Mouse (Mus musculus) kidney, postnatal 25 days (tissue): ENCODE measurements at regions not wholly inside any gene's neighbourhood (a gene's known extent, or its start where the extent isn't known, plus 50 kb on each side); places are given as distances from the start of the nearest gene placed in this dataset.
"Not testable (repeated sequence)": the region's sequence is repeated elsewhere in the genome, so short reads cannot be mapped to it uniquely, and the experiment has no call there.

Experiments
- DNase-seq, 2 experiments: peaks; one replicate each; pipeline ENCODE4 v3.0.0; 2021; ENCODE audit warnings: mixed read lengths in 2 of 2

DNA sequence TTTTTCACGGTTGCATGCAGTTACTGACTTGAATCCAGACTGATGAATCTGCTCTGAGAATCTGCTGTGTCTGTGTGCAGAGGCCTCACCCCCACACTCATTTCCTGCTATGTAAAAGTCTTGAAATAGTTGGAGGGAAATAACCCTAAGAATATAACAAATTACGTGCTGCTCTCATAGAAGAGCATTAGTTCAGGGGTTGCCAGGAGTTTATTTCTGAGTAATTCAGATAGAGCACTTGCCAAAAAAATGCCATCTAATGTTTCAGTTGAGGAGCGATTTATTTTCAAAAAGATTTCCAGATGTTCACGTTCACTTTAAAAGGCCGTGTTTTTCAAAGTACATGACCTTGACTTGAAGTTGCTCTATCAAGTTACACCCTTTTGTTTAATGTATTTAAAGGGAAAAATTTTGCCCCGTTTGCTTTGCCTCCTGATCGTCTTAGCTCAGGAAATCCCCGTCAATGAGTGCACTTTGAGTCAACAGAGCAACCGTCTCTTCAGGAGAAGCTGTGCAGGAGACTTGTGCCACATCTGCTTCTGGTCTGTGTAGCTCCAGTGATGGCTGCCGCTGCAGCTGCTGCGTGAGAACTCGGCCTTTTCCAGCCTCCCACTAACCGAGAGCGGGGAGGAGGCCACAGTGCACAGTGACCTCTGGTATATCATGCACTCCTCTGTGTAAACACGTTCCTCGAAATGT is 50.9 kb upstream of the Sec61g start:
- DNase-seq: peak in 1 of 2 experiments; percentile 2

DNA sequence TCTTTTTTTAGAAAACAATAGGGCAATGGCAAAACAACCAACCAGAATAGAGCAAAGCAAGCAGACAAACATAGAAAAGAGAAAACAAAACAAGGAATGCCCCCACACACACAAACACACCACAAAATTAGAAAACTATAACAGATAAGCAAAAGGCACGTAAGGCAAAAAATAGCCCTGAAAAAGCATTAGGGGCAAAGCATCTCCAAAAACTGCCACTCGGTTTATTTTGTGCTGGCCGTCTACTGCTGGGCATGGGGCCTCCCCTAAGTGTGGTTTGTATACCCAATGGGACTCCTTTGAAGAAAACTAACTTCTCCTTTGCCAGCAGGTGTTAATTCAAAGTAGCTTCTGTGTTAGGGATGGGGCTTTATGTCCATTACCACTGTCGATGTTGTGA is 53.4 kb upstream of the Sec61g start:
- no peak for DNase-seq

DNA sequence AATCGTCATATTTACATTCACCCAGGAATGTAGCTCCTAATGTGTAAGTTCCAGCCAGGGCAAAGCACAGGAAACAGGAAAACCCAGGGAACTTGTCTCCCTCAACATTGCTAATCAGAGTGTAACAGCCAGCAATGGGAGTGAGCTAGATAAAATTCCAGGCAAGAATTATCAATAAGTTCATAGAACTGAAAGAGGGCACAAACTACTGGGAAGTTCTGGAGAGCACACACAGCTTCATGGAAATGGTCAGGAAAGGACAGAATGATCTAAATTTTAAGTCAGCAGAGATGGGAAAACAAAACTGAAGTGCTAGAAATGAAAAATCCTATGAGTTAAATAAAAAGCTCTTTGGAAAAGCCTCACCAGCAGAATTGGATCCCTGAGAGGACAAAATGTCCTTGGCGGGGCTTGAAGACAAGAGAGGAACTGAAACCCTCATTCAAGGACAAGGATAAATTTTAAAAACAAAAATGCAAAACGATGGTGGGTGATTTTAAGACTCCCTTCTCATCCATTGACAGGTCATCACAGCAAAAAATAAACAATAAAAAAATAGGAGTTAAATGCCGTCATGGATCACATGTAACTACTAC is 80.9 kb upstream of the Sec61g start:
- DNase-seq: no peak

DNA sequence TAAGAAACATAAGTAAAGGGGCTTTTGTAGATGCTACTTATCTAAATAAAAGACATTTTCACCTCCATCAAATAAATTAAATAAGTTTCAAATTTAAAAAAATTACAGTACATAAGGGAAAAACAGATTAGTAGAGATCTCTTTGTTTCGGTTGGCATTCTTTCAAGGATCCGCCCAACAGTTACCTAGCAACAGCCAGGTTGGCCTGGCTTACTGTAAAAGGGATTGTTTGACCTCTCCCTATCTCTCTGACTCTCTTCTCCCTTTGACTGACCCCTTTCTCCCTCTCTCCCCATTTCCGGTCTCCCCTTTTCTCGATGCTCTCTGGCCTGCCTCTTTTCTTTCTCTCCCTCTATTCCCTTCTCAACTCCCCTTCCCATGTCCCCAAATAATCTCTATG is 82.3 kb upstream of the Sec61g start:
- DNase-seq: no peak

DNA sequence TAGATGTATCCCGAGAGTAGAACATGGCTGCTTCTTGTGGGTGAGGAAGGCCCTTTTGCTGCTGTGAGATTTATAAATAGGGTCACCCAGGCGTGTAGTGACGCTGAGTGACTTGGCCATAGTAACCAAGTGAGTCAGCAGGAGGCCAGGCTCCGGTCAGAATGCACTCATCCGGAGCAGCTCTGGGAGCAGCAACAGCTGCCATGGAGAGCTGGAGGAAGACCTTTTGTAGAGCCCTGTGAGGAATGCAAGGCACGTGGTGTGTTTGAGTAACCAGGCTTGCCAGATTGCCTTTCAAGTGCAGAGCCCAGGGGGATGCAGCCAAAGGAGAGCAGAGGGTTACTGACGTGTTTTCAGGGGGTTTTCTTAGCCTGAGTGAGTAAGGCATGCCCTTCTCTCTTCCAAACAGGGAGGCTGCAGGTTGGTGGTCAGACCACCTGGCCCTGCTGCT is 83.2 kb upstream of the Sec61g start:
- peak; percentile 85 to 96 for DNase-seq

DNA sequence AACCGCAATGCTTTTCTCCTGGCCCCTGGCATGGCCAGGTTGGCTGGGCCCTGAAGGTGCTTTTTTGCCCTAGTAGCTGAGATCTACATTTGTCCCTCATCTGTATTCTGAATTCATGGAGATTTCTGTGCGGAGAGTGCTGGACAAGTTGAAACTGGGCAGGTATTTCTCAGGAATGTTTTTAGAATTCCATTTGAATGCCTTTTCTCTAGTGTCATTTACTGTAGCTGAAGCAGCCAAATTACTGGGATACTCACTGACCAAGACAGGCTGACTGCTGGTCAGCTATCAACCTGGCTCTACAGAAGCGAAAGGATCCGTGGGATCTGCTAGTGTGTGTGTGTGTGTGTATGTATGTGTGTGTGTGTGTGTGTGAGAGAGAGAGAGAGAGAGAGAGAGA is 83.7 kb upstream of the Sec61g start:
- DNase-seq: peak in 1 of 2 experiments; percentile 5

DNA sequence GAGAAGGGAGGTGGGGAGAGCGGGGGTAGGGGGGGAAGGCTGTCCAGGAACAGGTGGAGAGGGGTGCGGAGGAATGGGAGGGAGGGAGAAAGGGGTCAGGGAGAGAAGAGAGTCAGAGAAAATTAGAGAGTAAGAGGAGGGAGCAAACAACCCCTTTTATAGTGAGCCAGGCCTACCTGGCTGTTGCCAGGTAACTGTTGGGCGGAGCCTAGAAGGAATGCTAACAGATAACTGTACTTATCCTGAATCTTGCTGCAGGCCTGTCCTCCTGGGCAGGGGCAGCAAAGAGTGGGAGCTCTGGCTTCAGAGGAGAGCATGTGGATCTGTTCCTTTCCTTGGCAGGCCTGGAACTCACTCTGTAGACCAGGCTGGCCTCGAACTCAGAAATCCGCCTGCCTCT is 84.5 kb upstream of the Sec61g start:
- no peak for DNase-seq

DNA sequence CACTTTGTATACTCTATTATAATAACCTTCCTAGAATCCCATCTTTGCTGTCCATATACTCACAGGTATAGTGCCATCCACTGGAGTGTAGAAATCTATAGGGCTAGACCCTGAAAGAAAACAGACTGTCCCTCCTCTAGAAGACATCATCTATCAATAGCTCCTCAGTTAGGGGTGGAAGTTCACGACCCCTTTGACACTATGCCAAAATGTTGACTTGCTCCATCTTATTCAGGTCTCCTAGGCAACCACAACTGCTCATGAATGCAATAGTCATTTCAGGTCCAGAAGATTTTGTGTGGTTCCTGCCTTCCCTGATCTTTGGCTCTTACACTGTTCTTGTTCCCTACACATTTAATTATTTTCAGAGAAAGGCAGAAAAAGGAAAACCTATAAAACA is 86.5 kb upstream of the Sec61g start:
- DNase-seq: no peak

DNA sequence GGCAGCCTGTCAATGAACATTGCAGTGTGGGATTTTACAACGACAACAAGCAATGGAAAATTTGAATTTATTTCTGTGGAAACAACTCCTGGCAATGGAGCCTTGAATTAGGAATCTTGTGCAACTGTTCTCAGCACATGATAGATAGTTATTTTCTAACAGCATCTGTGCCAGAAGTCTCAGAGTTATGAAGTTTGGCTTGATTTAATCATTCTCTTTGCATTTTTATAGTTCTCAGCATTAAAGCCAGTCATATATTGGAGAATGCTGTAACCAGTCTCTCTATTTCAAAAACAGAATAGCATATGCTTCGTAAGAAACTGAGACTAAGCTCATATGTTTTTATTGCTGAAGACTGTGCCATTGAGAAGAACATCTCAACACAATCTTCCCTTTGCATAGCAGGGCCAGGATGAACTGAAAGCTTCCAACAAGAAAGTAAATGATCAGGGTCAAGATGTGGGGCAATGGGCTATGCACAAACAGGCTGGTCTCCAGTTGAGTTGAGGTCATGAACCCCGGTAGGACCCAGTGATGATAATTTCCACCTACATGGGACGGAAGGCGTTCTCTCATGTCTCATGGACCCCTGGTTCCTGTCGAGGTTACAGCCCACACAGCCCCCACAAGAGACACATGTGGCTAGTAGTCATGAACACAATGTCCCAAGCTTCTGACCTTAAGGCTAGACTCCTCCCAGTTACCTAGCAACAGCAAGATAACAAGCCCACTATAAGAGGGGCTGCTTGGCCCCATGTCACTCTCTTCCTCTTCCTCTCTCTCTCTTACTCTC is 89.0 kb upstream of the Sec61g start:
- no peak for DNase-seq

DNA sequence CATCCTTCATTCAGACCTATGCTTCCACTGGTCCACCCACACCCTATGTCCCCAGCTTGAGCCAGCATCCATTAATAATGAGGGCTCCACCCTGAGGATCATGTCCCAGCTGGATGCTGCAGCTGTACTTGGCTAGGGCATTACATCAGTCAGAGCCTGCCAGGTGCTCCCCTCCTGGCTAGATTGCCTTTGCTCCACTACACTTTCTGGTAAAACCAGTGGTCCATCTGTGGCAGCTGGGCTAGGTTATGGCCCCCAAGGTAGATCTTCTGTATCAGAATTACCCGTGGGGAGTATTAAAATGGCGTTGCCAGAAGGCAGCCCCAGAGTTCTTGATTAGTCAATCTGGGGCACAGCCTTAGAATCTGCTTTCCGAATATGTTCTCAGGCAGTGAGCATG is 94.7 kb upstream of the Sec61g start:
- no peak for DNase-seq

DNA sequence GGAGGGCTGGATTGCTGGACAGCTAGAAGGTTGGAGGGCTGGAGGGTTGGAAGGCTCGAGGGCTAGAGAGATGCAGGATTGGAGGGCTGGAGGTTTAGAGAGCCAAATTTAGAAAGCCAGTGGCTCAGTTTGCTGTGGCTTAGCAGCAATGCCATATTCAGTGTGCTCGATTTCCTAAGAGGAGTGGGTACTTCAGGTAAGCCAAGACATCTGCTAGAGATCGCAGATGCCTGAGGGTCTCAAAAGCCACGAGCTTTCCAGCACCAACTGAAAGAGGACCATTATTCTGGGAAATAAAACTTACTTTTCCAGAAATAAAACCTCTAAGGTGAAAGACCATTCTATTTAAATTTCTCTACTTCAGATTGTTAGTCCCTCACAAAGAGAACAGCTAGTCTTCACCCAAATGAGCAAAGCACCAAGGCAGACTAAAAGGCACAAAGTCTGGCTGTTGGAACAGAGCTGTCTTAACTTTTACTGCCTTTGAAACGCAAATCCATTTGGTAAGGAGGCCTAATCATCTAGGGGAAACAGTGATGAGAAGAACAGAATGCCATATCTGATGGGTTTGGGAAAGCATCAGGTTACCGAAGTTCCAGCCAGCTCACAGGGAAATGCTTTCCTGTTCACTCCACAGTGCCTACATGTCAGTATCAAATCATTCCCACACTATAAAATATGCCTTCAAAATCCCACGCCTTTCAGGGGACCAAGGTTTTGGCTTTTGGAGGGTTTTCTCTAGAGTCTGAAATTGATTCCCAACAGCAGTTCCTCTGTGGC is 98.3 kb upstream of the Sec61g start:
- no peak for DNase-seq

DNA sequence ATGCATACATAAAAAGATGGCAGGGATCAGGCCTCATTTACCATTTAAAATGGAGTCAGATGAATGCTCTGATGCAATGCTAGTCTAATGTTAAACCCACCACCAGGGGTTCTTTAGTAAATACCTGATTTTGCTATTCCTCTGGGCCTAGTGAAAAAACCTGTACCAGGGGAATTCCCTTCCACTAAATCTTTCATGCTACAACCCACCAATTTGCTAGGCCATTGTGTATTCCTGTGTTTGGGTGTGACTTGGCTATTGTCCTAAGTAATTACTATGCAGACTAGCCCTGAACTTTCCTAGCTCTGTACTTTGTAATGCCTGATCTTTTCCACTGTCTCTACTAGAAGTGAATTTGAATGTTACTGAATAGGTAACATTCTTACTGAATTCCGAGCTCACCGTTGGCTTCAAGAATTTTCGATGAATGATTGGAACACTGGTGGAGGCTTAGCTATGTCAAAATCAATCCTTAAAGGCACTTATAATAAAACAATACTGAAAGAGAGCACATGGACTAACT is 99.7 kb upstream of the Sec61g start:
- DNase-seq: not testable (repeated sequence)

DNA sequence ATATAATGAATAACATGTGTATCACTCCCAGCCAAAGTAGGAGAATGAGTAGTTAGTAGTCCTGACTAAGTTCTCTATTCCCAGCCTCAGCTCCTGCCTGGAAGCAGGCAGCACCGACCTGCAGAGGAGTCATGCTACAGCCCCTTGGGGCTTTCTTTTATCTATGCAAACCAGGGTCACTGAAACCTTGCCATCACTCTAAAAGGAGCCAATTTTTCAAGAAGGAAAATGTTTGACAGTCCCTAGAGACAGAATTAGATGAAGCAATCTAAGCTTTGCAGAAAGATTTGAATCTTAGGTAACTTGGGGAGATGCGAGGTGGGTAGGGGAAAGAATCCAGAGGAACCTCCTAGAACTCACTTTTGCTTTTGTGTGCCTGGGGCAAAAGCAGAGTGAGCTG is 103.5 kb upstream of the Sec61g start:
- no peak for DNase-seq

DNA sequence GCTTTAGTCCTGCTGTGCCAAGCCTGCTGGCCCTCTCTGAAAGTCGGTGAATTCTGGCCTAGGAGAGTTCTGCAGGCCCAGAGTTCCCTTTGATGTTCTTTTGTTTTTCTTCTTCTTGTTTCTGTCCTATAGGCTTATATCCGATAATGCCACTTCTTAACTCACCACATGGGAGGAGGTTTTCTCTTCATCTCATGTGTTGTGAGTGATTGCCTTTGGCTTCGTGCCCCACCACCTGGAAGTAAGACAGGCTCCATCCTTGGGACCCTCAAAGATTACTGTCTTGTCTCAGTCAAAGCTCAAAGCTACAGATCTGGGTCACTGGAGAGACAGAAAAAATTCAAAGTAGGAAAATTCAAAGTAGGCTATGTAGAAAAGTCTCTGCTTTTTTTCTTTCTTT is 104.2 kb upstream of the Sec61g start:
- no peak for DNase-seq

DNA sequence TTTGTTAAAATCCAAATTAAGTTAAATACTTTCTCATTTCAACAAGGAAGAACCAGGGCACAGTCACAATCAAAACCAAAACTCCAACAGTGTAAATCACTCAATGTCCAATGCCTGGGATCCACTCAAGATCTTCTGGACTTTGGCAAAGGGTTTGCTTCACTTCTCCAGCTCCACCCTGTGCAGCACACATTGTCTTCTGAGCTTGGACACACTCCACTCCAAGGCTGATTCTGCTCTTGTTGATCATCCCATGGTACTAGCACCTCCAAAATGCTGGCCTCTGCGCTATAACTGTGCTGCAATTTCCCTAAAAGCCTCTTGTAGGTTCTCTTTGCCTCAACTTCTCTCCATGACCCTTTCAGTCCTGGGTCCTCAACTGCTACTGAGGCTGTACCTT is 111.5 kb upstream of the Sec61g start:
- no peak for DNase-seq

DNA sequence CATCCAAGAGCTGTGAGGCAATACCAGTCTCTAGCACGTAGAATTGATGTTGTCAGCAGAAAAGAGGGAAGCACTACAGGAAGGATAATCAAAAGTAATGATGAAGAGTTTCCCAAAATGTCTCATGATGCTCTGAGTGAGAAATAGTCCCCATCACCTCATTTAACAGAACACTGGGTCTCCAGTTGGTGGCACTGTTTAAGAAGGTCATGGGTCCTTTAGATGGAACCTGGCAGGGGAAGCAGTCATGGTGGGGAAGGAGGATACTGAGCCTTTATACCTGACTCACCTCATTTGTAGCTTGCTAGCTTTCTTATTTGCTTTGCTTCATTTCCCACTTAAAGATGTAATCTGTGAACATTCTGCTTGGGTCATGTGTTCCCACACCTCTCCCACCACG is 115.4 kb upstream of the Sec61g start:
- no peak for DNase-seq

DNA sequence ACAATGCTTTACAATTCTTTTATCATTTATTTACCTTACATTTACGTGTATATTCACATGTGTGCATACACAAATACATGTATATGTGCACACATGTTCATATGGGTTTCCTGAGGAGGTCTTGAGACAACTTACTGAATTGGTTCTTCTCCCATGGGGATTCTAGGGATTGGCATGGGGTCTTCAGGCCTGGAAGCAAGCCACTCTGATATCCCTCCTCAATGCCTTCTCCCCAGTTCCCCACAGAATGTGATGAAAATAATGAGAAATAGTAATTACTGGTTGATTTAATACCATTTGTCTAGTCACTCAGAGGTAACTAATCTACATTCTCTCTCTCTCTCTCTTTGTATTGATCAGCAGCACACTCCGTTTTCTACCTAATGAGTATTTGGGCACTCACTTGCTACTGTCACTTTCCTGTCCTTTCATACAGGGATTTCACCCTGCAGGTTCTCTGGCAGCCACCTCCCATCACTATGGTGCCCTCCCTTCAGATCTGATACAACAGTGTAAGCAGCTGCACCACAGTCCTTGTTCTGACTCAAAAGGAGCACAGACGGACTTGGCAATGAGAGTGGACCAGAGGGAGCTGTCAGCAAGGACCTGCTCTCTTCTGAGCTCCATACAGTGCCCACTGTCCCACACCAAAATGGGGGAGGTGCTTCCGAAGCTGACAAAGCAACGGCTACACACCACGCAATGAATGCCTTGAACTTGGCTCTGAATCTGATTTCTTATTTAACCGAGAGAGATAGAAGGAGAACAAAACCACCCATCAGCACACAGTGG is 119.2 kb upstream of the Sec61g start:
- DNase-seq: no peak

DNA sequence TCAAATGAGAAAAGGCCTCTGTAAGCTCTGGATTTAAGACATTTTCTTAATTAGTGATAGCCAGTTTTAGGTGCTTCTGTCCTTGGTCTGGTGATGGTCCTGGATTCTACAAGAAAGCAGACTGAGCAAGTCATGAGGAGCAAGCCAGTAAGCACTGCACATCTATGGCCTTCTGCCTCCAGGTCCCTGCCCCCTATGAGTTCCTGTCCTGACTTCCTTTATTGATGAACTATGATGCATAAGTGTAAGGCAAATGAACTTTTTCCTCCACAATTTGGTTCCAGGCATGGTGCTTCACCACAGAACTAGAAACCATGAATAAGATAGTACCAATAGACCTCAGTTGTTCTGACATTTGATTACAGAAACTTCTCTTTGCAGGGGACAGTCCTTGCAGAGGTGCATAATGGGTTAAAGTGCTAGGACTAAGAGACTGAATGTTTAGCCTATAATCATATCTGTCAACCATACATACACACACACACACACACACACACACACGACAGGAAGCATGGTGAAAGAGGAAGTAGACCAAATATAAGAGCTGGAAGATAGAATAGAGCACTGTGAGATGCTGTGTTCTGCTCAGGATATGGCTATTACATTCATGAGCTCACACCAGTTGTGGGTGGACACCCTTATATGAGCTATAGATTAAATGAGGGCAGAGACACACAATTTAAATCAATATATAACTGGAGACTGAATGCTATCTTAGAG is 121.3 kb upstream of the Sec61g start:
- DNase-seq: no peak

DNA sequence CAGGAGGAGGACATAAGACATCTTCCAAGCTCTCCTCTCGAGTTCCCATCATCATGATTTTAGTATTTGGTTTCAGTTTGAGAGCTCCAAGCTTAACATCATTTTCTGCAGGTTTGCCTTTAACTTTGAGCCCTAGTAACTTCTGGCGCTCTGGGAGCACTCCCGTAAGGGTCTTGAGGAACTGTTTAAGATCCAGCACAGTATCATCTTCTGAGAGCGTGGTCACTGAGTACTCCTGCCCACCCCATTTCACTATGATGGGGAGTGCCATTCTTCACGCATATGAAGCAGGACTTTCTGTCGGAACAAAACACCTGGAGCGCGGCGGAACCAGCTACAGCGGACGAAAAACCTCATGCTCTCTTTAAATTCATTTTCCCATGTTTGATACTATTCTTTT is 116.2 kb upstream of the Egfr start:
- not testable (repeated sequence) for DNase-seq

DNA sequence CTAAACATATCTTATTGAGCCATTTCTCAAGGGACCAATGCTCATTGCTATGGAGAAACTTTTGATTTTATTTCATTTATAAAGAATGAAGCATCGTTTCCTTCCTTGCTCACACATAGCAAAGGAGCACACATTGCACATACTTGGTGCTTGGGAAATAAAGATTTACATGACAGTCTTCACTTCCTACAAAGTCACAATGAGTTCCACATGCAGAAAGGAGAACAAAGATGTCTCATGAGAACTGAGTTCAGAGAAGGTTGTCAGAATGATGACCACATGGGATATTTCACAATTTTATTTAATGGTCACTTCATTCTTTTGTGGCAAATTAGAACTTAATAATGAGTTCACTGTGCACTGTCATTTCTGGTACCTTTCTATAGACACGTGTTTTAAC is 114.3 kb upstream of the Egfr start:
- no peak for DNase-seq

DNA sequence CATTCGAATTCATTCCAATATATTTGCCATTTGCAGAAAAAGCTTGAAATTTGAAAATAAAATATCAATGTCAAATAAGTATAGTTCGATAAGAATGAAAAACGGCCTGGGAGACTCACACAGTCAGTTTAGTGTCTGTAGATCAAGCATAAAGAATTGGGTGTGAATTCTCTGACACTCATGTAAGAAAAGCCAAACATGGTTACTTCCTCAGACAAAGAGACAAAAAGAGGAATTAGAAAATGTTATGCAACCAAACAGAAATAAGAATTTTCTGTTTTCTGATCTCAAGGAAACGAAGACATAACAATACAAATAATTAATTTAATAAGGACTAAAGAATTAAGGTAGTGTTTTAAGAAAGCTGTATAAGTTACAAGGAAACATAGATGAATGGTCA is 113.7 kb upstream of the Egfr start:
- DNase-seq: no peak

DNA sequence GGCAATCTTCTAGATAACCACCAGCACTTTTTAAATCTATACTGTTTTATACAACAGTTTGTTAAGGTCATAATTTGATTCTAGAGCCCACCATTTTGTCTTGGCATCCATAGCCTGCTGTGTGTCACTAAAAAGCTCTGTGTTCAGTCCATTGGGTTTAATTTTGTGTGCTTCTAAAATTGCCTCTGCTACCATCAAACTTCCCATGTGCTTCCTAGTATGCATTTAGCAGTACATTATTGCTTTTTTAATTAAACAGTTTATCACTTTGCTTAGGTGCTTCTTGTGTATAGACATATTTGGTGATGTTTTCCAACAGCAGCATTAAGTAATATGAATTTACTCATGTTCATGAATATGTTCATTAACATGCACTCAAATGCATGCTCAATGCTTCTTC is 102.4 kb upstream of the Egfr start:
- DNase-seq: no peak
